Mouse (Mus musculus): ENCODE measurements at regions not wholly inside any gene's neighbourhood (a gene's known extent, or its start where the extent isn't known, plus 50 kb on each side); places are given as distances from the start of the nearest gene placed in this dataset.

GRCm38 (mm10) chr3:128199466-128199865 is 303.3 kb upstream of the Fam241a start:
- no peak for TF ChIP-seq CTCF (IDR thresholded peaks at IDR 0.05; ENCODE audit: low read depth, low read length)
- TF ChIP-seq POLR2A (IDR thresholded peaks at IDR 0.05; ENCODE audit: borderline replicate concordance, low read depth, low read length) = no peak
